Mouse (Mus musculus): ENCODE measurements around the gene Supt5. TPM values are rescaled to one million over a fixed set of nuclear protein-coding genes. Genes with fewer than 3 reads are reported as not detected.
A peak's percentile ranks its signal among the peaks of the same experiment; 100 is the strongest.

Gene Supt5
- polyA plus RNA-seq, 1 experiment from 2014 or later: 35.2 TPM

DNA sequence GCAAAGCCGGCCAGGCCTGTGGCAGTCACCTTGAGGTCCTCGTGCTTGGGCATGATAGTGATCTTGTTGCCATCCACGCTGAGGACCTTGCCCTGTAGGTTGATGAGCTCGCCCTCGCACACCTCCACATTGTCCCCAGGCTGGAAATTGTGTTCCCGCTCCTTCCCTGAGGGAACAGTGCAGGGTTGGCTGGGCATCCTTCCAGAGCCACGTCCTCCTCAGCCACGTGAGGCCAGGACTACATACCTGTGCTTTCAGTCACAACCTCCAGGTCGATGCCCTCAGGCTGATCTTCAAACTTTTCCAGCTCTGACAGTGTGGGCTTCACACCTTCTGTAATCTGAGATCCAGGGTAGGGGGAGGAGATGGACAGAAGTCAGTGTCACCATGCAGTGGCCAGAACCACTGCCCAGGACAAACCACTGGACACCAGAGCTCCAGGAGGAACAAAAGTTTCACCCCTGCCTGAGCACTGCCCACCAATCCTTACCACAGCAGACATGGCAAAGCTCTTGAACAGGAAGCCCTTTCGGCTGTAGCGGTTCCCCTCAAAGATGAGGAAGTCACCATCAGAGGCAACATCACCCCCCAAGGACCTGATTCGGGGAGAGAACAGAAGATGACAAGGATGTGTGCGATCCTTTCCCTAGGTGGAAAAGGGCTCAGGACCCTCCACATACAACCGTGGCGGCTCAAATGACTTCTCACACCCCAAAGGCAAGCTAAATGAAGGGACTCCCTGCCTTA is 16.4 kb downstream of the Supt5 start:
- 75% methylated on average over 15 of the region's 15 CpGs for WGBS (ENCODE audit: insufficient replicate concordance)
- Histone ChIP-seq H3K9ac (no peak overlapping the region), H3K27ac (no peak overlapping the region), H3K36me3 (peaks cover 99% of the 10 kb centered on the region), H3K4me1 (replicated peaks) (0 out of 2 replicates have a peak, but pooled peaks cover 3% of the 10 kb centered on the region), H3K4me3 (replicated peaks) (no peak overlapping the region), H3K27me3 (no peaks in the 10 kb centered on the region), H3K4me2 (no peak overlapping the region), H3K9me3 (replicated peaks) (no peaks in the 10 kb centered on the region)
- ATAC-seq (ENCODE audit: low read depth) (no peak), DNase-seq (no peak)

DNA sequence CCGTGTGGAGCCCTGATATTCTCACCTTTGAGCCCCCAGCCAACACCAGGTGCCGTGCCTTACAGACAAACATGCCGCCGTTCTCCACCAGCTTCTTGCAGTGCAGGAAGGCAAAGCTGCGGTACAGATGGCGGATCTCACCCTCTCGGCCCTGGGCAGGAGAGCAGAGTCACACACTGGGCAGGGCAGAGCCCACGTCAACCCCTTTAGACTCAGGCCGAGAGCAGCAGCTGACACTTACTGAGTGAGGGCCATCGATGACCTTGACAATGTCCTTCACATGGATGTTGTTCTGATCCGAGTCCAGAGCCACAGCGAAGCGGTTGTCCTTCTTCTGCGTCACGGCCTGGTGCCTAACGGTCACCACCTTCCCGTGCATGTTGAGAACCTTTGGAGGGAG is 19.8 kb downstream of the Supt5 start:
- H3K4me3 ChIP-seq (replicated peaks): no peak overlapping the region
- 0 out of 2 replicates have a peak, but pooled peaks cover 3% of the 10 kb centered on the region for H3K4me1 ChIP-seq (replicated peaks)
- H3K4me2 ChIP-seq: no peak overlapping the region
- peaks cover 99% of the 10 kb centered on the region for H3K36me3 ChIP-seq
- H3K9me3 ChIP-seq (replicated peaks): no peaks in the 10 kb centered on the region
- 88% methylated on average over 17 of the region's 17 CpGs for WGBS (ENCODE audit: insufficient replicate concordance)
- H3K9ac ChIP-seq: no peak overlapping the region
- no peaks in the 10 kb centered on the region for H3K27me3 ChIP-seq
- no peak overlapping the region for H3K27ac ChIP-seq
- DNase-seq: no peak
- no peak for ATAC-seq (ENCODE audit: low read depth)

DNA sequence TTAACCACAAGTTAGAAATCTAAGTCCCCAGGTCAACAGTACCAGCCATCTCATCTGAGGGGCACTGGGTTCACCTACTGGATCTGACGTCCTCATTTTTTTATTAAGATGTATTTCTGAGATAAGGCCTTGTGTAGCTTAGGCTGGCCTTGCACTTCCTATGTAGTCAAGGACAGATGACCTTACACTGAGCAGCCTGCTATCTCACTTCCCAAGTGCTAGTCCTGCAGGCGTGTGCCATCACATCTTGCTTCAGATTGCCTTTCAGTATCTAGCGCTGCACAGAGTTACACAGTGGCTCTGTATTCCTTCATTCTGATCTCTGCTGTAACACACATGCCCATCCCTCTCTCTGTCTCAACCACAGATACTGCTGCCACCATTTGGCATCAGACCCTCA is 20.5 kb downstream of the Supt5 start:
- Histone ChIP-seq H3K36me3 (peaks cover 92% of the 10 kb centered on the region), H3K9me3 (replicated peaks) (no peaks in the 10 kb centered on the region), H3K27me3 (no peaks in the 10 kb centered on the region), H3K9ac (no peak overlapping the region), H3K4me3 (replicated peaks) (no peak overlapping the region), H3K4me1 (replicated peaks) (peaks cover 7% of the 10 kb centered on the region; the same call in 1 of the 2 replicates), H3K27ac (no peak overlapping the region), H3K4me2 (no peak overlapping the region)
- DNase-seq: no peak
- WGBS (ENCODE audit: insufficient replicate concordance): 74% methylated on average over 3 of the region's 3 CpGs
- ATAC-seq (ENCODE audit: low read depth): no peak

DNA sequence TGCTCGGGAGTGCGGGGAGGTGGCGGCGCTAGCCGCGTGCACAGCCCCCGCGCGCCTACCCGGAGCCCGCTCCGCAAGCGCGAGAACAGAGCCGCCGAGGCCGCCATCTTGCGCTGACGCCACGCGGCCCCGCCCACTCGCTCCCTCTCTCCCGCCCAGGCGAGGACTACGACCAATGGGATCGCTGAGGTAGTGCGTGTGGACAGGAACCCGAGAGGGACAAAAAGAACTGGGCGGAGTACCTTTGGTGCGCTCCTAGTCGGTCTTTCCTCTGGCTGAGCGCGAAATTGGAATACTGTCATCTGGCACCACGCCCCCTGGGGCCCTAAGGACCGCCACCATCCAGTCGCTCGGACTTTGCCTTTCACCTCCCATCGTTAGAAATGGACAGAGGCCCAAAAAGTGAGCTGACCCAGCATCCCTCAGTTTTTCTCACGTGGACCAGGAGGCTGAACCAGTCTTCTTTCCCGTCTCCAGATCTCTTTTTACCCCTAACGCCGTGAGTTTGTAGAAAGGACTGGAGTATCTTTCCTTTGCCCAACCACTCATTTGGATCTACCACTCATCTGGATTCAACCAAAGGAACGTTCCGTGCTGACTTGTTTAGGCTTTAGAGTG is 26.5 kb downstream of the Supt5 start, which contains the start of gene Timm50:
Gene Timm50, minus strand, starts transcription at position 147 of the 618 bp plus-strand sequence.
- Histone ChIP-seq H3K4me3 (replicated peaks) (peak within 1 kb of the TSS; percentile 90), H3K27ac (peak within 1 kb of the TSS; percentile 76), H3K9me3 (replicated peaks) (no peaks in the 10 kb centered on the region), H3K4me1 (replicated peaks) (peaks cover 31% of the 10 kb centered on the region), H3K27me3 (no peaks in the 10 kb centered on the region), H3K36me3 (peaks cover 69% of the 10 kb centered on the region), H3K9ac (peak within 1 kb of the TSS; percentile 92), H3K4me2 (peak within 1 kb of the TSS; percentile 92)
- under 1% methylated on average over 45 of the region's 45 CpGs for WGBS (ENCODE audit: insufficient replicate concordance)
- DNase-seq (peak; percentile 96), ATAC-seq (ENCODE audit: low read depth) (peak; percentile 96)

DNA sequence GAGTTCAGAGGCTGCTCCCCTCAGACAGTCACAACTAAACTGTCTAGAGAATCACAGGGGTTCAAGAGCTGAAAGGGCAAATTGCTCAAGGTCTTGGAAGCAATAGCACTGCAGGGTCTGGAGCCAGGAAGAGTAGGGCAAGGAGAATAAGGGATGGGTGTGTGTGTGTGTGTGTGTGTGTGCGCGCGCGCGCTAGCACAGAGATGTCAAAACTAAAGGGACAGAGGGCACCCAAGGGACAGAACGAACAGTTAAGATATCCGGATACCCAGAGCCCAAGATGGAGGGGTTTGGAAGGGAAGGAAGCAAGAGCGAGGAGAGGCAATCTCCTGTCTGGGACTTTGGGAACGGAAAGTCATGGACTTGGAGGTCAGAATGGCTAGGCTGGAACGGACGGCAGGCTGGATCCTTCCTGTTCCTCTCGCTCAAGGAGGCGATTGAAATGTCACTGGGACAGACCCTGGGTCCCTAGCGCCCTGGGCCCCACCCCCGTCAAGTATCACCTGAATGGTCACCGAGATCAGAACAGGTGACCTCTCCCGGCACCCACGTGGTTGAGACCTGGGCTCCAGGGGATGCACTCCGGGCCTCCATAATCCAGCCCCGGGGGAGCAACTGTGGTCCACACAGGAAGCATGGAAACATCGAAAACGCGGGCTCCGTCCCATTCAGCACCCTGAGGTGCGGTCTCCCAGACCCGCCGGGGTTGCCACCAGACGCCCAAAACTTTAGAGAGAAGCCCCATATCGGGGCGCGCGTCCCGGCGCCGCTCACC is 27.2 kb downstream of the Supt5 start:
- Histone ChIP-seq H3K4me3 (replicated peaks) (peak overlapping the region; percentile 90), H3K27ac (peak overlapping the region; percentile 76), H3K4me1 (replicated peaks) (peaks cover 31% of the 10 kb centered on the region), H3K36me3 (peaks cover 69% of the 10 kb centered on the region), H3K27me3 (no peaks in the 10 kb centered on the region), H3K9me3 (replicated peaks) (no peaks in the 10 kb centered on the region), H3K4me2 (peak overlapping the region; percentile 92), H3K9ac (peak overlapping the region; percentile 92)
- ATAC-seq (ENCODE audit: low read depth) (peak; percentile 52), DNase-seq (no peak)
- 2% methylated on average over 35 of the region's 35 CpGs for WGBS (ENCODE audit: insufficient replicate concordance)

DNA sequence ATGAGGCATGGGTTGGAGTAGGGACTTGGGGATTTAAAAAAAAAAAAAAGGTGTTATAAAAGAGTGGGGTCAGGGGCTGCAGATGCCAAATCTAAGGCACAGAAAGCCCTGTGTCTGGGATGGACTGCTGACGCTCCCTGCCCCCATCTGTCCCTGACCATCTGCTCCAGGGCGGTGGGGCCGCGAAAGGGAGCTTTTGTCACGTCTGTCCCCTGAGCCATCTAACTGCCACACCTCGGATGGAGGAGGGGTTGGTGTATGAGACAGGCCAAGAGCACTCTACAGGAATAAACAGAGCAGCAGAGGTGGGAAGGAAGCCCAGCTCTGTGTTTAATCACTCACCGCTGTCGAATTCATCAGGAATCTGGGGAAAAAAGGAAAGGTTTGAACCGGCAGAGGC is 28.8 kb downstream of the Supt5 start:
- 72% methylated on average over 9 of the region's 9 CpGs for WGBS (ENCODE audit: insufficient replicate concordance)
- H3K36me3 ChIP-seq: peaks cover 67% of the 10 kb centered on the region
- 0 out of 2 replicates have a peak overlapping the region, but pooled peaks have one; percentile 92 for H3K9ac ChIP-seq
- H3K9me3 ChIP-seq (replicated peaks): no peaks in the 10 kb centered on the region
- no peak overlapping the region for H3K4me2 ChIP-seq
- no peak overlapping the region for H3K27ac ChIP-seq
- DNase-seq: no peak
- H3K27me3 ChIP-seq: no peaks in the 10 kb centered on the region
- no peak overlapping the region for H3K4me3 ChIP-seq (replicated peaks)
- peaks cover 31% of the 10 kb centered on the region for H3K4me1 ChIP-seq (replicated peaks)
- ATAC-seq (ENCODE audit: low read depth): no peak

DNA sequence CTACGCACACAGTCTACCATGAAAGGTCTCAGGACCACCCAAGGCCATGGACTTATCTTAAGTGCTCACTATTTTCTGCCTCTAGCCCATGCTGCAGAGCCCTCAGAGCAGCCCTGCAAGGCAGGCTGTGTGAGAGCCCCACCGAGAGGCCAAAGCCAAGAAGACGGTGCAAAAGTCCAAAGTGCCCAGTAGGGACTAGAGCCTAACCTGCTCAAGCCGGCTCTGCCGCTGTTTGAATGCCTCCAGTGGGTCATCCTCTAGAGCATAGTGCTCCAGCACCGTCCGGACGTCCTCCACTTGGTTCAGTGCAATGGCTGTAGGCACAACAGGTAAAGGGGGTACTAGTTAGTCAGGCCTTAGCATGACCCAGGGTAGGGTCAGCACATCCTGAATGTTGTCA is 32.3 kb downstream of the Supt5 start:
- Histone ChIP-seq H3K4me1 (replicated peaks) (peaks cover 28% of the 10 kb centered on the region), H3K36me3 (peaks cover 58% of the 10 kb centered on the region), H3K27me3 (peaks cover 21% of the 10 kb centered on the region), H3K4me3 (replicated peaks) (no peak overlapping the region), H3K9me3 (replicated peaks) (no peaks in the 10 kb centered on the region), H3K4me2 (no peak overlapping the region), H3K27ac (no peak overlapping the region), H3K9ac (no peak overlapping the region)
- DNase-seq (no peak), ATAC-seq (ENCODE audit: low read depth) (no peak)
- 88% methylated on average over 8 of the region's 8 CpGs for WGBS (ENCODE audit: insufficient replicate concordance)

DNA sequence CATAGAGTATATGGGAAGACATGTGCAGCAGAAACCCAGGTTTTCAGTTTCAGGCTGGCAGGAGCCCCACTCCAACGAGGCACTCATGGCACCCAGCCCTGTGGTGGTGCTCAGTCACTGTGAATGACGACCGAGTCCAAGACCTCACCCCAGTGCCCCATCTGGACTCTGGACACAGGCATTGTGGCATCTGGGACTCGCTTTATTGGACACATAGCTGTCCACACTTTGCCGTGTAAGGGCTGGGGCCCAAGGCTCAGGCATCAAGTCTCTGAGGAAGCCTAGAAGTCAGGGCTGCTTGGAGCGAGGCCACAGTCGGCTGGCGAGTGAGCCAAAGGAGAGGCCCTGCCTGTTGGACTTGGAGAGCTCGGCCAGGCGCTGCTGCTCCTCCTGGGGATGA is 32.9 kb downstream of the Supt5 start:
- H3K9me3 ChIP-seq (replicated peaks): no peaks in the 10 kb centered on the region
- no peak overlapping the region for H3K9ac ChIP-seq
- H3K36me3 ChIP-seq: peaks cover 57% of the 10 kb centered on the region
- 89% methylated on average over 10 of the region's 10 CpGs for WGBS (ENCODE audit: insufficient replicate concordance)
- no peak overlapping the region for H3K27ac ChIP-seq
- ATAC-seq (ENCODE audit: low read depth): no peak
- H3K4me2 ChIP-seq: no peak overlapping the region
- H3K4me3 ChIP-seq (replicated peaks): no peak overlapping the region
- no peak for DNase-seq
- H3K27me3 ChIP-seq: peaks cover 27% of the 10 kb centered on the region
- peaks cover 23% of the 10 kb centered on the region for H3K4me1 ChIP-seq (replicated peaks)

DNA sequence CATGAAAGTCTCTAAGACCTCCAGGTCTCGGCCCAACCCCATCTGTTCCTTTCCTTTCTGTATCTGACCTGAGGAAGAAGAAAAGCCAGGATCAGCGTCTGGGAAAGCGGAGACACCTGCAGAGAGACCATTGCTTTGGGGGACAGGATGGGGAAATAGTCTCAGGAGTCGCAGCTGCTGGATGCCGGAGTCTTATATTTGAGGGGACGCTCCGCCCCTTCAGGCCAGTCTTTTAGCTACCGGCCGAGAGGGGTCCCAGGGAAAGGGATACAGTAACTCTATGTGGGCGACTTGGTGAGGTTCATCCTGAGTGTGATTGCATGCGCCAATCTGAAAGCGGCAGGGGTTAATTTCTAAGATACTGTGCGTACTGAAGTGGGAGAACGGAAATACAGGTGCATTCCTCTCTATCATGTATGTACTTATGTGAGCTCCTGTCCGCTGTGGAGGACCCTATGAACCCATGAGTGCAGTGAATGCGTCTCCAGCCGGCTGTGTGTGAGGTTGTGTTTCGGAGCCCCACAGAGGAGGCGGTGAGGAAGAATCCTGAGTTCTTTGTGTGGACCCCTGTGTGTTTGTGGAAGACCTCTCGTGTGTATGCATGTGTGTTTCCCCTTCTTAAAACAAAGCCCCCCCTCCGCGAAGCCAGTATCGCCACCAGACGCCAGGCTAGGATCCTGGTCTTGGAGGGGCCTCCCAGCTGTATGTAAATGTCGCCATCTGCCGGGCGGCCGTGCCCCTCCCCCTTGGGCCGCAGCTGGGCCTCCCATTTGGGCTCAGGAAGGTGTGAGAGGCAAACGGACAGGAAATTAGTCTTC is 36.7 kb downstream of the Supt5 start, which contains the start of gene Dll3:
Gene Dll3, minus strand, starts transcription at position 623 of the 818 bp plus-strand sequence.
- H3K9me3 ChIP-seq (replicated peaks): no peaks in the 10 kb centered on the region
- DNase-seq: peak; percentile 22
- WGBS (ENCODE audit: insufficient replicate concordance): 3% methylated on average over 30 of the region's 30 CpGs
- ATAC-seq (ENCODE audit: low read depth): no peak
- H3K4me3 ChIP-seq (replicated peaks): peak within 1 kb of the TSS; percentile 24
- H3K27me3 ChIP-seq: peaks cover 65% of the 10 kb centered on the region
- no peak within 1 kb of the TSS for H3K27ac ChIP-seq
- H3K9ac ChIP-seq: no peak within 1 kb of the TSS
- peaks cover 19% of the 10 kb centered on the region for H3K36me3 ChIP-seq
- peaks cover 19% of the 10 kb centered on the region for H3K4me1 ChIP-seq (replicated peaks)
- peak within 1 kb of the TSS; percentile 39 for H3K4me2 ChIP-seq

DNA sequence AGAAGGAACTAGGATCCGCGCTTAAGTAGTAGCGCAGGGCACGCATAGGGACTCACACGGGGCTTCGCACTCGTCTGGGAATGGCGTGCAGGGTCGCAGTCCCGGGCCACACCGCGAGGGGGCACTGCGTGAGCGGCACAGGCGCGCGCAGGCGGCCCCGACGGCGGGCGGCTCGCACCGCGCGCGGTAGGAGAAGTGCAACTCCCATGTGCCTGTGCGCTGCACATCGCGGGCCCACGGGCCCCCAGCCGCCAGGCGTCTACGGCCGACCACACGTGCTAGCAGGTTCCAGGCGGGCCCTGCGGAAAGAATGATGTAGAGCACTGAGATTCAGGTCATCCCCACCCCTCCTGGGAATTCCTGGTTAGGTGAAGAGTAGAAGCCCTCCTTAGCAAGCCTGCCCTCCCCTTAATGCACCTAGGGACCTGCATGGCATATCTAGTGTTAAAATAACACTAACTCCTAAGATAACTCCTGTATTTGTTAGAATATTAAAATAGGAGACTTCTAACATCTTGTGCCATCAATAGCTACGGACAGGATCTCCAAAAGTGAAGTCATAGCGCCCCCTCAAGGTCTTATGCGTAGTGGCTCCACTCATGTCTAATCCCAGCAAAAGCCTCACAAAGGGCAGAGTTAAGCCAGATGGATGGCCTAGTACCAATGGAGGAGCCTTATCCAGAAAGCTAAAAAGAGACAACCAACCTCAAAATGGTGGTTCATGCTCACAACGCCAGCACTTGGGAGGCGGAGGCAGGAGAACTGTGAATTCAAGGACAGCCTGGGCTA is 39.5 kb downstream of the Supt5 start:
- H3K27ac ChIP-seq: no peak overlapping the region

More for the DNA sequence above, 39.5 kb downstream of the Supt5 start:
- no peak for DNase-seq
- H3K4me3 ChIP-seq (replicated peaks): no peak overlapping the region
- H3K36me3 ChIP-seq: no peaks in the 10 kb centered on the region
- H3K27me3 ChIP-seq: peaks cover 93% of the 10 kb centered on the region
- H3K4me2 ChIP-seq: peak overlapping the region; percentile 39
- H3K9ac ChIP-seq: no peak overlapping the region
- H3K9me3 ChIP-seq (replicated peaks): no peaks in the 10 kb centered on the region
- peaks cover 27% of the 10 kb centered on the region for H3K4me1 ChIP-seq (replicated peaks)
- no peak for ATAC-seq (ENCODE audit: low read depth)
- 32% methylated on average over 43 of the region's 43 CpGs for WGBS (ENCODE audit: insufficient replicate concordance)
